Mouse (Mus musculus): ENCODE measurements around the gene Fam32a. TPM values are rescaled to one million over a fixed set of nuclear protein-coding genes. Genes with fewer than 3 reads are reported as not detected.

Gene Fam32a
- total RNA-seq, 2 experiments from 2014 or later, result 67.3 to 72.7 TPM

GRCm38 (mm10) chr8:72239499-72240402 lies 20.2 kb downstream of the Fam32a start, which contains the start of gene Ap1m1:
Gene Ap1m1 (plus strand): TSS chr8:72240018.
- peak; percentile 75 to 94 for DNase-seq (ENCODE audit: low spot score in 2 of 2)

GRCm38 (mm10) chr8:72240403-72240763 lies 20.9 kb downstream of the Fam32a start:
- DNase-seq (ENCODE audit: low spot score in 2 of 2), result no peak

GRCm38 (mm10) chr8:72240951-72241350 lies 21.4 kb downstream of the Fam32a start:
- no peak for DNase-seq (ENCODE audit: low spot score in 2 of 2)

- DNase-seq (ENCODE audit: low spot score in 2 of 2), result no peak
Measured at GRCm38 (mm10) chr8:72242226-72242625, 22.7 kb downstream of the Fam32a start.

- no peak for DNase-seq (ENCODE audit: low spot score in 2 of 2)
Measured at GRCm38 (mm10) chr8:72244610-72245009, 25.1 kb downstream of the Fam32a start.

- no peak for DNase-seq (ENCODE audit: low spot score in 2 of 2)
Measured at GRCm38 (mm10) chr8:72257171-72257901, 37.8 kb downstream of the Fam32a start.

- no peak for DNase-seq (ENCODE audit: low spot score in 2 of 2)
Measured at GRCm38 (mm10) chr8:72257902-72258238, 38.3 kb downstream of the Fam32a start.

GRCm38 (mm10) chr8:72259862-72260261 lies 40.3 kb downstream of the Fam32a start:
- DNase-seq (ENCODE audit: low spot score in 2 of 2), result no peak

- no peak for DNase-seq (ENCODE audit: low spot score in 2 of 2)
Measured at GRCm38 (mm10) chr8:72260585-72260984, 41.1 kb downstream of the Fam32a start.

- peak in 1 of 2 experiments; percentile 55 for DNase-seq (ENCODE audit: low spot score in 2 of 2)
Measured at GRCm38 (mm10) chr8:72261019-72261418, 41.5 kb downstream of the Fam32a start.

GRCm38 (mm10) chr8:72261431-72261830 lies 41.9 kb downstream of the Fam32a start:
- no peak for DNase-seq (ENCODE audit: low spot score in 2 of 2)

- no peak for DNase-seq (ENCODE audit: low spot score in 2 of 2)
Measured at GRCm38 (mm10) chr8:72261872-72262271, 42.3 kb downstream of the Fam32a start.

- DNase-seq (ENCODE audit: low spot score in 2 of 2), result no peak
Measured at GRCm38 (mm10) chr8:72262756-72263155, 43.2 kb downstream of the Fam32a start.

GRCm38 (mm10) chr8:72263451-72263850 lies 43.9 kb downstream of the Fam32a start:
- no peak for DNase-seq (ENCODE audit: low spot score in 2 of 2)

- no peak for DNase-seq (ENCODE audit: low spot score in 2 of 2)
Measured at GRCm38 (mm10) chr8:72265342-72265741, 45.8 kb downstream of the Fam32a start.

- DNase-seq (ENCODE audit: low spot score in 2 of 2), result no peak
Measured at GRCm38 (mm10) chr8:72266671-72267070, 47.1 kb downstream of the Fam32a start.

- DNase-seq (ENCODE audit: low spot score in 2 of 2), result no peak
Measured at GRCm38 (mm10) chr8:72267106-72267505, 47.6 kb downstream of the Fam32a start.

- peak in 1 of 2 experiments; percentile 40 for DNase-seq (ENCODE audit: low spot score in 2 of 2)
Measured at GRCm38 (mm10) chr8:72268356-72268755, 48.8 kb downstream of the Fam32a start.

- DNase-seq (ENCODE audit: low spot score in 2 of 2), result no peak
Measured at GRCm38 (mm10) chr8:72270606-72271005, 51.1 kb downstream of the Fam32a start.

- no peak for DNase-seq (ENCODE audit: low spot score in 2 of 2)
Measured at GRCm38 (mm10) chr8:72271051-72271660, 51.6 kb downstream of the Fam32a start.

GRCm38 (mm10) chr8:72271691-72272090 lies 52.2 kb downstream of the Fam32a start:
- no peak for DNase-seq (ENCODE audit: low spot score in 2 of 2)

GRCm38 (mm10) chr8:72272361-72272760 lies 52.8 kb downstream of the Fam32a start:
- peak; percentile 41 to 49 for DNase-seq (ENCODE audit: low spot score in 2 of 2)

Data from adrenal gland, postnatal 4 days (tissue).